Mouse (Mus musculus) gonadal fat pad, adult 2 months (tissue): ENCODE measurements around the gene Olfr1313. TPM values are rescaled to one million over a fixed set of nuclear protein-coding genes. Genes with fewer than 3 reads are reported as not detected.
"Not testable (repeated sequence)": the region's sequence is repeated elsewhere in the genome, so short reads cannot be mapped to it uniquely, and the experiment has no call there.

Experiments used
- DNase-seq: peaks from one replicate; pipeline ENCODE4 v3.0.0-alpha.2; 2012; ENCODE audit warnings: low read depth
- polyA plus RNA-seq: library from polyadenylated mRNA; depleted of rRNA; stranded (reverse); fragments of >200 nt; gene quantifications from 2 replicates; pipeline ENCODE4 v1.2.3, GENCODE M21; 2012; rRNA removed

Gene Olfr1313
- not detected in 2 replicates for polyA plus RNA-seq

DNA sequence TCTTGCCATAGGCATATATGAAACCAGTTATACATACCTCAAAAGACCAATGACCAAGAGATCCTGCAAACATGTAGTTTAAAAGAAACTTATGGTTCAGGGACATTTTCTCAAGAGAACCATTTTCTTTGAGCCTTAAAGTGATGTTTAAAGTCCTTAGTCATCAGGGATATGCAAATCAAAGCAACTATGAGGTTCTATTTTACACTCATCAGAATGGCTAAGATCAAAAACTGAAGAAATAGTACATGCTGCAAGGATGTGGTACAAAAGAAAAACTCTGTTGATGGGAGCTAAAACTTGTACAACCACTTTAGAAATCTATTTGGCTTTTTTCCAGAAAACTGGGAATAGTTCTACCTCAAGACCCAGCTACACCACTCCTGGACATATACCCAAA is at the start of gene Olfr1313:
TSS of gene Olfr1313 (minus strand) at position 101 of the 400 bp plus-strand sequence.
- no peak for DNase-seq

DNA sequence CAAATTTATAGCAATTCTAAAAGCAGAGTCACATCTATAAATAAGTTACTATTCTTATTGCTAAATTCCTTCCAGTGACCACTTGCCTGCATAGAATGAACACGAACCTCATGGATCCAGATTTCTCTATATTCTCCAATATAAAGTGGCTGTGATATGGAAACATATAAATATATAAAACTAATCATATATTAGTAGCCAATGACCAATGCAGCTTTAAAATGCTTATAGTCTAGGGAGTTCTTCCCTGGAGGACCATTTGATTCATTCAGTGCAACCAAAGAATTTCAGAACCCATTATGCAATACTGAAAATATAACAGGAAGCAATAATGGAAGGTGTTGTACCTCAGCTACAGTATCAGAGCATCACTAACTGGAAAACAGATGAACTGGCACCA is 37.7 kb upstream of the Olfr1313 start, which contains the start of gene Olfr1315-ps1:
TSS of gene Olfr1315-ps1 (minus strand) at position 101 of the 400 bp plus-strand sequence.
- no peak for DNase-seq

DNA sequence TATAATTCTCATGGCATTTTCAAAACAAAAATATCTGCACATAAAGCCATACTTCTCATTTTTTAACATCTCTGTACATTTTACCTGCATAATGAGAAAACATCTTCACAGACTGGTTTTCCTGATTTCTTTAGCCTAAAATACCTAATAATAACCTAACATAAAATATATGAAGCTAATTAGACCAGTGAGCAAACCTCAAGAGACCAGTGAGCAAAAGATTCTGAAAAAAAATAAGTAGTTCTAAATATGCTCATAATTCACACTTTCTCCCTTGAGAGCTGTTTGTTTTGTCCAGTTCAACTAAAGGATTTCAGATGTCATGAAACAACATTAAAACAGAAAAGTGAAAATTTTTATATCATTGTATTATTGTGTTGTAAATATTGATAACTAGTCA is 19.0 kb upstream of the Olfr1313 start, which contains the start of gene Olfr1314:
TSS of gene Olfr1314 (minus strand) at position 101 of the 400 bp plus-strand sequence.
- no peak for DNase-seq

DNA sequence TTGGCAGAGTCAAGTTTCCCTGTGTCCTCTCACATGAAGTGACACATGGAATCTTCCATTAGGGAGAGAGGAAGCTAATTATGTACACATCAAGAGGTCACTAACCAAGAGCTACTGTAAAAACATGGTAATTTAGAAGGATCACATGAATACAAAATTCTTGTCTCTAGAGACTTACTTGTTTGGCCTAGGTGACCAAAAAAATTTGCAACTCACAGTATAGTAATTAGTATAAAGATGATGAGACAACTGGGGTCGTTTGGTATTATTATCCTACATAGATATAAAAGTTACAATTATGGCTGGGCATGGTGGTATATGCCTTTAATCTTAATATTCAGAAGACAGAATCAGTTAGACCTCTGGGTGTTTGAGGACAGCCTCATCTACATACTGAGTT is 27.5 kb downstream of the Olfr1313 start, which contains the start of gene Olfr1312:
TSS of gene Olfr1312 (minus strand) at position 101 of the 400 bp plus-strand sequence.
- no peak for DNase-seq

DNA sequence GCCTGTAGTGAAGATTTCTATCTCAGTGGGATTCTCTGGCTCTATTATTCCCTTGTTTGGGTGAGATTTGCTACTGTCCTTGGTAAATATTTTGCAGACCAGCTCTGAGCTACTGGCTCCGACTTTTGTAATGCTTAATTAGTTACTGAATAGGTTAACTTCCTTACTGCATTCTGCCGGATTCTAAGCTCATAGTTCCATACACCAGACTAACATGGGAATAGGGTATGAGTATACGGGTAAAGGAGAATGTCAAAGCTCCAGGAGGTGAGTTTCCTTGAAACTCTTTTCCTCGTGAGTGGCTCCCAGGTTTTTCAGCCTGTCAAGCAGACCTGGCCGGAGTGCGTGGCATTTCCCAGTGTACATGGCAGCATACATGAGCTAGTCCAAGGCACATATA is 50.7 kb downstream of the Olfr1313 start:
- DNase-seq, result not testable (repeated sequence)

DNA sequence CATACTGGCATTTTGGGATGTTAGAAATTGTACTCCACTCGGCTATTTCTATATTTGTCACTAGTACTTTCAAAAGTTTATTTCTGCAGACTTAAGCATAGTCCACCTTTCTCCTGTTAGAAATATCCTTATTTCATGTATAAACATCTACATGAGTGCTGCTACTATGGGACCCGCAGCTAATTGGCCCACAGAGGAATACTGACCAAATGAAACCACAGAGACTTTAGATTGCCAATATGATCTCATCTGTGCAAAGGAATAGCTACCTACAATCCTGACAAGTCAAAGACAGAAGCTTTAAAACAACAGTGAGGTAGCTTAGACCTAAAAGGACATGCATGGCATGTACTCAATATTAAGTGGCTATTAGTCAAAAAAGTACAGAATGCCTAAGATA is 53.3 kb downstream of the Olfr1313 start, which contains the start of gene Olfr1311:
TSS of gene Olfr1311 (minus strand) at position 101 of the 400 bp plus-strand sequence.
- DNase-seq, result no peak

Other genes starting within 250 kb of the Olfr1313 start
- not detected in 2 replicates for gene Olfr1305, start 200.7 kb downstream of the Olfr1313 start, polyA plus RNA-seq
- not detected in 2 replicates for gene Olfr1306, start 161.6 kb downstream of the Olfr1313 start, polyA plus RNA-seq
- gene Olfr1307, start 128.4 kb downstream of the Olfr1313 start, polyA plus RNA-seq, result not detected in 2 replicates
- not detected in 2 replicates for gene Olfr1308, start 112.9 kb downstream of the Olfr1313 start, polyA plus RNA-seq
- gene Olfr1309, start 87.6 kb downstream of the Olfr1313 start, polyA plus RNA-seq, result not detected in 2 replicates
- gene Olfr1310, start 65.1 kb downstream of the Olfr1313 start, polyA plus RNA-seq, result not detected in 2 replicates
- not detected in 2 replicates for gene Olfr1311, start 53.4 kb downstream of the Olfr1313 start, polyA plus RNA-seq
- not detected in 2 replicates for gene Olfr1312, start 27.6 kb downstream of the Olfr1313 start, polyA plus RNA-seq
- gene Olfr1314, start 18.9 kb upstream of the Olfr1313 start, polyA plus RNA-seq, result not detected in 2 replicates
- gene Olfr1315-ps1, start 37.6 kb upstream of the Olfr1313 start, polyA plus RNA-seq, result not detected in 2 replicates
- not detected in 2 replicates for gene Olfr1316, start 57.1 kb upstream of the Olfr1313 start, polyA plus RNA-seq
- not detected in 2 replicates for gene Olfr1317, start 62.5 kb upstream of the Olfr1313 start, polyA plus RNA-seq
- gene Olfr1318, start 76.4 kb upstream of the Olfr1313 start, polyA plus RNA-seq, result not detected in 2 replicates
- 9.8 and 13.7 TPM in 2 replicates for gene Lpcat4, start 161.6 kb upstream of the Olfr1313 start, polyA plus RNA-seq
- 0.03 TPM in 1 of 2 replicates, not detected in the other for gene Nutm1, start 181.4 kb upstream of the Olfr1313 start, polyA plus RNA-seq
- 115 and 152 TPM in 2 replicates for gene Nop10, start 184.1 kb upstream of the Olfr1313 start, polyA plus RNA-seq
- 23.4 and 25.2 TPM in 2 replicates for gene Slc12a6, start 188.0 kb upstream of the Olfr1313 start, polyA plus RNA-seq
- not detected in 2 replicates for gene Gm21985, start 188.5 kb upstream of the Olfr1313 start, polyA plus RNA-seq